Mouse (Mus musculus): Measurements from ENCODE around the gene Adgrf1.
"Not testable (repeated sequence)": the region's sequence is repeated elsewhere in the genome, so short reads cannot be mapped to it uniquely, and the experiment has no call there.

Gene Adgrf1

DNA sequence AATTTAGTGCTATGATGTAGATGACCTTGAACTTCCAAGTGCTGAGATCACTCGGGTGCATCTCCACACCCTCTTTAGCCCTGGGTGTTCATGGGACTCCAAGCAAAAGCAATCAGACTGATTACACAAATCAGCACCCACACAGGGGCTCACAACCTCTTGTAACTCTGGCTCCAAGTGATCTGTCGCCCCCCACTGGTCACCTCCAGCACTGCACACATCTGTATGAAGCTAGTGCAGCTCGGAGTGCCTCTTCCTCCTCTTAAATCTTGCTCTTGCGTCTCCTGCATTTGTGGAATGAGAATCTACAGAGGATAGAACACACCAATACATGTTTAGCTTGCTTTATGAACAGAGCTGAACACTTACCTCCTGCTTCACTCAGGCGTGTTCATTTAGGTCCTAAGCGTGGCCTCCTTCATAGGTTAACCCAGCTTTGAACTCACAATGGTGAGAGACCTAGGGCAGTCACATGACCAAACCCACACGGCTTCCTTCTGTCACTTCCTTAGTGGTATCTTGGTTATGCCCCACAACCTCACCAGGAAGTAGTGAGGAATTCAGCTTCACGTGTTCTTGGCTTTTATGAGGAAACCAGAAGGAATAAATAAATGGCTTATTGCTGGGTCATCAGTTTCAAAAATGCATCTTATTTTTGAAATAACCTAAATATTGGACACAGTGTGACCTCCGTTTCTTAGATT is 2.9 kb upstream of the Adgrf1 start:
- no peak for DNase-seq

DNA sequence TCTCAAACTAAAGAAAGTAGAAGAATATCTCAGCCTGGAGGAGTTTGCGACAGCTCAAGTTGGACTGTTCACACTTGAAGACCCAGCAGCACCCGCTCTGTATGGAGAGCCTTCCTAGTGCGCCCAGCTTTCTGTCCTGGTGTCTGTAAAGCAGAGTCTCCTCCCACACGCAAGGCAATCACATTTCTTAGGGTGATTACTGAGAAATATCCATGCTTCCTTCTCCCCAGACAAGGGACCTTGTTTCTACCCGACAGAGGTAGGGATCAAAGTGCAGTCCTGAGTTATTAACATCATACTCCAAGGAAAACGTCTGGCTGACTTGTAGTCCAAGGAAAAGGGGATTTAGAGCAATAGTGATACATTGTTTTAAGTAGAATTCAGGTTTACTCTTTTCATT is 6.1 kb downstream of the Adgrf1 start:
- DNase-seq: no peak

DNA sequence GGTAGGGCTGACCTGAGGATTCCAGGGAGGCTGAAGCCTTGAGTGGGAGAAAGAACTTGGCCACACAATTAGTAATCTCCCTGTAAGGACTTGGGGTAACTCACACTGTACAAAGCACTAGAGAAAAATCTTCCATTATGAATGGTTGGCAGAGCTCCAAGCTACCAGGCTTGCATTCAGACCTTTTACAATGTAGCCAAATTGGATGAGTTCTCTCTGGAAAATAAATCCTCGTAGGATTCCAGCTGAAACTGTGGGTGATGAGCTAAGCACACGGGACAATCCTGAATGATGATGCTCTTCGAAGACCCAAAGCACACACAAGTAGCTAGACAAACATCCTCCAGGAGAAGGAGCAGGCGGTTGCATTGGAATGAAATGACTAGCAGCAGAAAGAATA is 7.1 kb downstream of the Adgrf1 start:
- DNase-seq: no peak

DNA sequence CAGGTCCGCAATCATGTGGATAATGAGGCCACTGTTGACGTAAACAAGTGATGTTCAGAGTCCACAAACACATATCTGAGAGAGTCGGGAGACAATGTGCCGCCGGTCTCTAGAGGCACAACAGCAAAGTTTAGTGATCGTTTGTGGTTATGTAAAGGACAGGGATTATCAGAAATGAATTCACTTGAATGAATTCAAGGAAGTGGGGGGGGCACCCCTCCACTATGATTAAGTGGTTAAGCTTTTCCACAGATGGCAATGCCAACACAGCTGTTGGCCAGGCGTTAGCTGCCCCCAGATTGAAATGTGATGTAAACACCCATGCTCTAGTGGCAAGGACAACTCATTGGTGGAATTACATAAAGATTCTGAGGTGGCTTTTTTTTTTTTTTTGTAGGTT is 9.5 kb downstream of the Adgrf1 start:
- DNase-seq: no peak

DNA sequence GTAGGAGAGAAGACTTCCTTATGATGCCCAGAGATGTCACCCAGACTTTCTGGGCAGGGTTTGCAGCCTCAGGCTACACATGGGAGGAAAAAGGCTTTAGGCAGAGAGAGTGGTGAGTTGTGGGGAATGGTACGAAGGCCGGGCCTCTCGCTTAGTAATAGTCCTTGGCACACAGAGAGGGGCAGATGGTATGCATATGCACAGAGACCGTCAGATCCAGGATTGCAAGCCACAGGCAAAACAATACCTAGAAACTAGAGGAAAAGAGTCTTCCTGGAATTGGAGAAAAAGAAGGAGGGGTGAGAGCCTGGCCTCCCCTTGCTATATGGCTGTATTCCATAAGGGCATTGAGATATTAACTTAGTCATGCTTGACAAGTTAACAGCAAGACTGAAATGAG is 12.2 kb downstream of the Adgrf1 start:
- no peak for DNase-seq

DNA sequence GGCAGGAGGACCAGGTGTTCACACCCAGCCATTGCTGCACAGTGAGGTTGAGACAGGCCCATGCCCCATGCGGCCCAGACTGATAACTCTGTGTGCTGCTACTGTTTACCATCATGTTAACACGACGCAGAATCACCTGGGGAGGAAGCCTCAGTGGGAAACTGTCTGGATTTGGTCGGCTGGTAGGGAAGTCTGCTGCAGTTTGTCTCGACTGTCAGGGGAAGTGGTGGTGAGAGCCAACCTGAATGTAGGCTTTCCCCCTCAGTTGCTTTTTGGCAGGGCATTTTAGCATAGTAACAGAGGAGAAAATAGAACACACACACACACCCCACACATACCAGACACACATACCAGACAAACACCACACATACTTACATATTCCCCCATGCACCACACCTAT is 12.7 kb downstream of the Adgrf1 start:
- no peak for DNase-seq

DNA sequence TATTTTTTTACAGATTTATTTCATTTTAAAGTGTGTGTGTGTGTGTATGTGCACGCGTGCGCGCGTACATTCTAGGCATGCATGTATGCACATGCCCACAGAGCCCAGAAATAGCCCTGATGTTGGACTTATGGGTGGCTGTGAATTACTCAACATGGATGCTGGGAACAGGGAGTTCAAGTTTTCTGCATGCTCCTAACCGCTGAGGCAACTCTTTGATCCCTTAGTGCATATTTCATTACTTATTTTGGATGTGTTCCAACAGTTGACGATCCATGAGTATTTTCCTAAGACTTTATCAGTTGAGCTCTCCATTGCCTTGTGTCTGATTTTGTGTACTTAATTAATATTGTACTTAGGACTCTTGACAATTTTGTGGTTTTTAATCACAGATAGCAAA is 29.4 kb downstream of the Adgrf1 start:
- DNase-seq: no peak

DNA sequence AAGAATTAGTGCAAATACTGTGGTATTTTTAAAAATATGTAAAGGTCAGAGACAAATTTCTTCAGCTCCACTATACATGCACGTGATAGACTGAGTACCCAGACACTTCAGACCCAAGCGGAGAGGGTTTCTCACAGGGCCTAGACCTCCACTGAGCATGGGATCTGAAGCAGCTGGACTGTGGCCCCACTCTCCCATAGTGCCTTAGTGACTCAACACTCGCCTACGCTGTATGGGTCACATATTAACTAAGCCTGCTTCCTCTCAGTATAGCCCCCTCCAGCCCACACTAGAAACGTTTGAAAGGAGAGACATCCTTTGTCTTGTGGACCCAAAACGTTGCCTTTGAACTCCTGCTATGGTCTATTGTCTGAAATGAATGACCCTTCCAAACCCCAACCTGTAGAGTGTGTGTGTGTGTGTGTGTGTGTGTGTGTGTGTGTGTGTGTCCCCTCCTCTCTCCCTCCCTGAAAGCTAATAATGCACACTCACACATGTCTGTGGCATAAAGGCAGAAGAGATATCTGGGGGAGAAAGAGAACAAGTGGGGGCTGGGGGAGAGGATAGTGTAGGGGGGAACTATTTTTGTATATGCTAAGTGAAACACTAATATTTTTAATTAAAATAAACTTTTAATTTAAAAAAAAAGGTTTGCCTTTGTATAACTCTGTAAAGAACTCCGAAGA is 56.0 kb downstream of the Adgrf1 start:
- no peak for DNase-seq

DNA sequence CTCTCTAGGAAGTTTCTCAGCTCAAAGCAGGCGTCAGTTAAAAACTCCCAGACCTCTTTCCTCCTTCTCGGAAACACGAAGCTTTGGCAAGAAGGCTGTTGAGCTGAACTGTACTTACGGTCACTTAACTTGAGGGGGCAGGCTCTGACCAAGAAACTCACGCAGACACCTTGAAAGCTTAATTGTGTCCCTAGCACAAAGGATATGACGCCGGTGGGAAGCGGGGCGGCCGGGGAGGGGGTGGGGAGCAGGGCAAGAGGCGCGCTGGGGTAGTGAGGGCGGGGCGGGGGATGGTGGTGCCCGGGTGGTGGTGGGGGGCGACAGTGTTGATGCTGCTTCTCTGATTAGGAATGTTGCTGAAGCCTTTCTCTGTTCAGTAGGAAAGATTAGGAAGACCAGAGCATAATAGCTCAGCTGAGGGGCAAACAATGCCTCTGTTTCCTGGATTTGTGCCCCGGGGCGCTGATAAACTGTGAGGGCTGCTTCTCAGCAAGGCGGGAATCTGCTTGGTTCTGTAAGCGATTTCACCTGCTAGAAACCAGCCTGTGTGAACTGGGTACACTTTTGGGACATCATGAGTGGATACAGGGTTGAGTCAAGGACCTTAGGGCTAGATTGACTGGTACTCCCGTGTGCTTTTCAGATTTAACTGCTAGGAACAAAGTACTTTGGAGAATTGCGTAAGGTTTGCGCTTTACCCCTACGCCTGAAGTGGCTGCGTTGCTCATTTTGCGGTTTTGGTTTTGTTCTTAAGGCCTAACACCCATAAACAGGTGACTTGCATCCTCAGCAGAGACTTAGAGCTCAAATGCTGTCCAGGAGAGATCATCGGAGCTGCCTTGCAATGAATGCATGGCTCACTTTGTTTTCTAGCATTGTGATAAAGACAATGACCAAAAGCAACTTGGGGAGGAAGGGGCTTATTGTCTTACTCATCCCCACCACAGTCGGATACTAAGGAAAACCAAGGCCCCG is 56.9 kb downstream of the Adgrf1 start:
- peak; percentile 88 for DNase-seq

DNA sequence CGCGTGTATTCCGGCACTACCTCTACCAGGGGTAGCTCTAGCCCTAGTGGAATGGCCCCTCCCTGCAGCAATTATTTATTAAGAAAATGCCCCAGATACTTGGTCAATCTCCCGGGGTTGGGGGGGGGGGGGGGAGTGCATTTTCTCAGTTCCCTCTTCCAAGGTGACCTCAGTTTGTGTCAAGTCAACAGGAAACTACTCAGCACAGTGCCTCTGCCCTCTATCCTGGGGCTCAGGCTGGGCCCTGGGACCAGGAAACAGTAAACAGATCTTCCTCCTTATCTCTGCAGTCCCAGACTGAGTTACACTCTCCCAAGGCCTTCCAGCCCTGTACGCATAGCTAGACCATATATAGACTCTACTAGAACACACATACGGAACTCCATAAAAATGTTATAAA is 57.7 kb downstream of the Adgrf1 start:
- DNase-seq: peak; percentile 4

DNA sequence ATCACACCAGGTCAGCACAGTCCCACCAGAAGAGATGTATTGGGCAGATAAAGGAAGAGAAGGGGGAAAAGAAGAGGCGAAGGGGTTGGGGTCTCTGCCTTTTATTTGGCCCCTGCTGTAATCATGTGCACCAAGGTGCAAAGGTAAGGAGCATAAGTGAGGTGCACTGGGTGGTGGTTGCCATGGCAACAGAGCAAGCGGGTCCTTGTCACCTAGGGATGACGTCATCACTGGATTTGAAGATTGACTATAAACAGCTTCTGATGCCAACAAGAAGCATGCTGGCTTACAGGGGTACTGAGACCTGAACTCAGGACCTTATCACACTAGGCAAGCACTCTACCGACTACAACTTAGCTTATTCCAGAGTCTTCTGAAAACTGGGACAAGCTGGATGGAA is 59.1 kb downstream of the Adgrf1 start:
- no peak for DNase-seq

DNA sequence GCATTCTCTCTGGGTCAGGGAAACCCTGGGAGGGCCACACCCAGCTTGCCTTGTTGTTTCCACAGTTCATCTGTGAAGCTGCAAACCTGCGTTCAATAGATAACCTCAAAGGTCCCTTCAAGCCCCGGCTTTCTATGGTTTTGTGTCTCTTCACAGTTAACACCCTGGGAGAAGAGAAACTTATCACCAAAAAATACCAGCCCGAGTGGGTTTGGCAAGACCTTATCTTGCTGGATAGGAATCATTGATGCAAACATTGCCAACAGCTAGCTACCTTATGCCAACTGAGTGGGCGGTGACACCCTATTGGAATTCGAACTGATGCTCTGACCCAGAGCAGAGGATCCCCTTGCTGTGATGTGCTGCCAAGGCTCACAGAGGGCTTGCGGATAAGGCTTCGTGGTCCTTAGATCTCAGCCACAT is 59.6 kb downstream of the Adgrf1 start:
- DNase-seq: no peak

DNA sequence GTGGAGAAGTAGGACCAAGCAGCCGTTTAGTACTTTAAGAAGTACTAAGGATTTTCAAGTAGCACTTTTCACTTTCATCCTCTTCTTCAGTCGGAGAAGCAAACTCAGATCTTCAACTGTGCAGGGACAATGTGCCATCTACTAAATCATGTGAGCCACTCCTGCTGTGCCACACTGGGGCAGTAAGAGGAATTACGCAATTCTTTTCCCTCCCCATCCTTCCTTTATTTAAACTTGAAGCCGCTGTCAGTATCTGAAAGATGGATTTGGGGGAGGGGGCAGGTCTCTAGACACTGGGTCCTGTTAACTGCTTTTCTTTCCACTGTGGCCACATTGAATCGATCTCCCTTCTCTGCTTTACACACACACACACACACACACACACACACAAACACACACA is 62.6 kb downstream of the Adgrf1 start:
- no peak for DNase-seq

DNA sequence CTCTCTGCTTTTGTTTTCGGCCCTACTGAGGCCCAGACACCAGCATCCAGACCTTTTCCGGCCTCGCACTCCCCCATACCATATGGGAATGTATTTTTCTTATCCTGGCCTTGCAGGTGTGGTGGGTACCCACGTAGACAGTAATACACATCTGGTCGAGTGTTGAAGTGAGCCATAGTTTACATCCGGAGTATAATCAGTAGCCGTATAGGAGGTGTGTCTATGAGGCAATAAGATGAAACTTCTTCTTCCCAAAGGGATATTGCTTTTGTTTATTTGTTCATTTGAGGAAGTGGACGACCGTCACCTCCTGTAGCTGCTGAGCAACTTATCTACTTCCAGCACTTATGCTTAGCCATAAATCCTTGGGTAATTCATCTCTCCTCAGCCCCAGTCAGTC is 63.9 kb downstream of the Adgrf1 start:
- no peak for DNase-seq

DNA sequence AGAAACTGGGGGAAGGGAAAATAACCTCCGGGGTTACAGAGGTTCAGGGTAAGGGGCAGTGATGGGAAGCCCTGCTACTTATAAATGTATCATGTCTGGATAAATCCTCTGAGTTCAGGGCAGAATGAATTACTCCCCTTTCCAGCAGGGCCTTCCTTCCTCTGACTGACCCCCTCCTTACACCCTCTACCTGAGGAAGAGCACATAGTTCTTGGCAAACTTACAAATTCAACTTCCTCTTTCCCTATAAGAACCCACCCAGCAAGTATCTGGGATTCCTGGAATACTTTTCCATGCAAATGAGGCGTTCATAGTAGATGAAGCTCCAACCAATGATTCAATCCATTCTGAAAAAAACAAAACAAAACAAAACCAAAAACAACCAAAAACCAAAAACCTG is 67.5 kb downstream of the Adgrf1 start:
- DNase-seq: no peak

DNA sequence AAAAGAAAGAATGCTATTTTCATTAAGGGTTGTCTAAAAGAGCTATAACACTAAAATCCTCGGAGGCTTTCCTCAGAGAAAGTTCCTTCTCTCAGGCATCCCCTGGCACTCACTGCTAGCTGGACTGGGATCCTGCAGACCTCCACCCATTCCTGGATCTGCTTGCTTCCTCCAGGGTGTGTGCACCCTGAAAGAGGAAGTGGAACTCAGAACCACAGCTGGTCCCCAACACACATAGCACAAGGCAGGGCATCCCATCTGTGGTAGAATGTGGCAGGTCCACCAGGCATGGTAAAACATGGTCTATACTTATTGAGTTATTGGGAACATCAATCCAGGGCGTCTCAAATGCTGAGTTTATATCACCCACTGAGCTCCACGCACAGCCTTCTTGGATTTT is 68.2 kb downstream of the Adgrf1 start:
- no peak for DNase-seq

DNA sequence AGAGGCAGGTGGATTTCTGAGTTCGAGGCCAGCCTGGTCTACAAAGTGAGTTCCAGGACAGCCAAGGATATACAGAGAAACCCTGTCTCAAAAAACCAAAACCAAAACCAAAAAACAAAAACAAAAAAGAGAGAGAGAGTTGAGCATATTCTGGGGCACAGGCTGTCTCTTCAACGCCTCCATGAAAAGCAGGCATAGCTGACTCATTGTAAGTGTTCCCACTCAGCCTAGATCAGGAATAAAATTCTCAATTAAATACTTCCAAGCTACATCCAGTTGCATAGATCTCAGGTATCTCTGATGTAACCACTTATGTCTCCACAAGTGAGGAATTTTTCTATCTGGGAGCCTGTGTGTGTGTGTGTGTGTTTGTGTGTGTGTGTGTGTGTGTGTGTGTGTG is 76.4 kb downstream of the Adgrf1 start:
- not testable (repeated sequence) for DNase-seq

DNA sequence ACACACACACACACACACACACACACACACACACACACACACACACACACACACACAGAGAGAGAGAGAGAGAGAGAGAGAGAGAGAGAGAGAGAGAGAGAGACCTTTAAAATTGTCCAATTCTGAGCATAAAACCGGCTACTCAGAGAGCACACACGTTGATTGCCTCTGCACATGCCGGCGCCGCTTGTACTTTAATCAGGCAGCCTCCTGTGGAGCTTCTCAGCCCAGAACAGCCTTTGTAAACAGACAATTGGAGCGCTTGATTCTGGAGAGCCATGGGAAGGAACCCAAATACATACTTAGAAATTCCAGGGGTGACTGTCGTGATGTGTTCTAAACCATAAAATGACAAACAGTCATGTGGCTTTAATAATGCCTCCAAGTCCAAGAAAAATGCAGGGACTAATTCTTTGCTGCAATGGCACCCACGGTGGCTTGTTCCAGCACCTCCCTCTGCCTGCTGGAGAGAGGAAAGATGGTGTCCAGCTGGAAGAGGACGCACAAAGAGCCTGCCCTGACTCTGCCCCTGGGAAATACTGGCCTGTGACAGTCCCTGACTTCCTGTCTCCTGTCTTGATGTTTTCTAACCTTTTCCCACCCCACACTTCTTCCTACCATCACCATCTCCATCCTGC is 87.9 kb downstream of the Adgrf1 start:
- peak; percentile 37 for DNase-seq

DNA sequence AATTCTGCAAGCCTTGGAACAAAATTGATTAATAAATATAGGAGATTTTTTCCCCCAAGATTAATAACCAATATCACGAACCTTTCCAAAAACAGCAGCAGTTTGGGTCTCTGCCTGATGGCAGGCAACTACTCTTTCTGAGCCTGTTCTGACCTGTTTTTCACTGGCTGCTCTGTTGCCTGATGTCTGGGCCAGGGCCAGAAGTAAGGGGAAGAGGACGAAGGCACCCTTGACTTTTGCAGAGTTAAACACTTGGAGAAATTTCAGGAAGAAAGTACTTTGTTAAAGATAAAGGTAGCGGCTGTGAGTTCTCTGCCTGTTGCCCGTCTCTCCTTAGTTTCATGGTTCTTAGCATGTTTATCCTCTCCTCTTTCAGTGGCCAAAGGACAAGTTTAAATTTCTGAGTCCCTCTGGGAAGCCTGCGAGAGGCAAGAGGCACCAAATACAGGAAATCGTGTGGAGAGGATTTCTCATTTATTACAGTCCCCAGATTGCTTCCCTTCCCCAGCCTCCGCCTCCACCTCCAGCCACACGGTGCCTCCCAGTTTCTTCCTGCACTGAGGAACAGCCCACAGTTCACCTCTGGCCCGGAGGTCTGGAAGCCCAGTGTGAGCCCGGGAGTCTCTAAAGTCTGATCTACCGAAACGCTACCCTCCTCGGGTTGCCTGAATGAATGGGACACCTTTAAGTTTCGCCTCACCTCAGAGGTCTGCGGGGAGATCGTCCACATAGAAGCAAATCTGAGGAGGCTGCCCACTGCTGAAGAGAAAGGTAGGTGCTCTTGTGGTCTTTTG is 89.9 kb downstream of the Adgrf1 start, which contains the start of gene Adgrf5:
Gene Adgrf5, plus strand, starts transcription at position 626 of the 794 bp plus-strand sequence.
- DNase-seq: peak; percentile 38

DNA sequence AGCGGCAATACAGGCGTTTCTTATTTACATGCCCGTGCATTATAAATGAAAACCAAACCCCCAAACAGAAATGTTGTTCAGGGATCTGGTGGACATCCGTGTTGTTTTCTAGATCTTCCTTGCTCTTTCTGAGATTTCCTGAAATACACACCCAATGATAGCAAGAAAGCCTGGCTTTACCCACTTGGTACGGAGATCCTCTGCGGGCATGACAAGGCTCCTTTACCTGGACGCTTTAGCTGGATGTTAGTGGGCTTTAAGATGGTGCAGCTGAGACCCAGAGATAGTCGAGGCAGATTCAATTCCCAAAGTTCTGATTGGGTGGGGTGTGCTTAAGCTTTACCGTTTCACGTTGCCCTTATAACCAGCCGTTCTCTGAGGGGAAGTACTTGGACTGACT is 90.9 kb downstream of the Adgrf1 start:
- DNase-seq: no peak

DNA sequence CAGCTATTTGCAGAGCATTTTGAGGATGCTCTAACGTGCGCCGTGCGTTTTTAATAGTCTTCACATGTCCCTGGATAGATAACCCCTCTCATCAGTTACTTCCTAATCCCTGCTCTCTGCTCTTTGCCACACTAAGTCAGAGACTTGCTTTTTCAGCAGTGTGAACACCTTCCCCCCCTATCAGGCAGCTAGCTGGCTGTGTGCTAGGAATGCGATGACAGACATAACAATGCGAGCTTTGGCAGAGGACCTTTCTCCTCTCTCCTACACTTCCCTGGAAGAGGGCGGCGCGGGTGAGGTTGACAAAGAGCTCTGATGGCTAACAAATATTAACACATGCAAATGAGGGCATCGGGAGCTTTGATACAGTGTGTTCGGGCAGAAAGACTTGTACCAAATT is 92.2 kb downstream of the Adgrf1 start:
- DNase-seq: peak; percentile 2

DNA sequence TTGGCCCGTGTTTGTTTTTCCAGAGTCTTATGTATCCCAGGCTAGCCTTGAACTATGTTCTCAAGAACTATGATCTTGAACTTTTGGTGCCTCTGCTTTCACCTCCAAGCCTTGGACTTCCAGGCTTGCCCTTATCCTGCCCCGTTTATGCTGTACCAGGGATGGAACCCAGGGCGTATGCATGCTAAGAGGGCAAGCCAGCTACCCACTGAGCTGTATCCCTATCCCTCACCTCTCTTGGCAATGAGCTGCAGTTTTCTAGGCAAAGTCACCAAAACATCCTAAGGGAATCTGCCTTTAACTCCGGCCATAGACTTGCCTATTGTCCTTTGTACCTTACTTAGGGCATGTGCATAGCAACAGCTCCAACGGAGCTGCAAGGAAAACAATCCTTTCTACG is 92.8 kb downstream of the Adgrf1 start:
- DNase-seq: no peak

Data from embryo, embryonic 11 days (tissue).